Mouse (Mus musculus): ENCODE measurements at regions not wholly inside any gene's neighbourhood (a gene's known extent, or its start where the extent isn't known, plus 50 kb on each side); places are given as distances from the start of the nearest gene placed in this dataset.

- DNase-seq = peak in 1 of 2 experiments; percentile 52
Observed at GRCm38 (mm10) chr8:126808496-126808895, 137.1 kb downstream of the Tomm20 start.

GRCm38 (mm10) chr8:126807171-126807768 is 138.4 kb downstream of the Tomm20 start:
- DNase-seq = peak in 1 of 2 experiments; percentile 82

DNA sequence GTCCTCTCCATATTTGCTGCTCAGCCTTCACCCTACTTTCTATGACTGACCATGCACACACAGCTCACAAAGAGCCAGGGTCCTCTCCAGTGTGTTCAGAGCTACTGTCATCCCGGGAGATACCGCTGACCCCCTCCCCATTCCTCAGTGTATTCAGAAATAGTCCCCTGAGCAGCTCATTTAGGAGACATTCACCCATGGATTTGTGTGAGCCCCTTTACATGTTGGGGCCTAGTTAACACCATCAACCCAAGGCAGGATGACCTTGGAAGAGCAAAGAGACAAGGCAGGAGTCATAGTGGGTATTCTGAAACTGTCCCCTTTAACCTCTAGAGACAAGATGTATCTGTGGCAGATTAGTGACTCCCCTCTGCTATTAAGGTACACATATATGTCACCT is 139.1 kb downstream of the Tomm20 start:
- DNase-seq = no peak

DNA sequence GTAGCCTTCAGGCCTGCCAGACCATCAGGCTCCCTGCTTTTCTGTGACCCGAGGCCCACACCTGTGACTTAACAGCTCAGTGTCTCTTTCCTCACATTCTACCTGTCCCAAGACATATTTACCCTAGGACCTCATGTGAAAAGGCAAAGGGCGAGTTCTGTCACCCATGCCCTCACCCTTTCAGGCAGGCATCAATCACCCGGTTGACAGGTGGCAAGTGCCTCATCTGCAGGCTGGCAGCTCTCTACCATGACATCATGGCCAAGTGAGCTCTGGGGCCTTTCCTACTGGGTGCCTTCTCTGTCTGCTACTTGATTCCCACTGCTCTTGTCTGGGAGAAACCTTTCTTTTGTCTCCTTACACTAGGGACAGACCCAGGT is 139.5 kb downstream of the Tomm20 start:
- DNase-seq = peak in 1 of 2 experiments; percentile 81

GRCm38 (mm10) chr8:126805365-126806180 is 140.1 kb downstream of the Tomm20 start:
- peak; percentile 70 to 93 for DNase-seq

DNA sequence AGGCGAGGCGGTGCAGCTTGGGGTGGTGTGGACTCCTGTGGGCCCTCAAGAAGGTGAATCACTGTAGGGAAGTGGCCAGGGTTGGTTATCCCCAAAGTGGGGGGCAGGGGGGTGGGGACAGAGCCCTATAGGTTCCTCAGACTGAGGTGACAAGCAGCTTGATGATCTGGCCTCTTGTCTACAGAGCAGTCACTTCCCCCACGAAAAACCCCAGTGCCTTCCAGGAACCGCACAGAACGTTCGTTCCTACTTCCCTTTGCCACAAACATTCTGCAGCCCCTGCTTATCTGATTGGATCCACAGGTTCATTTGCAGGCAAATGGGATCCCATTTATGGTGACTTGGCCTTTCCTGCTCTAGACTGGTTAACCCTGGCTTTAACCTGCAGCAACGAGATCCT is 141.5 kb downstream of the Tomm20 start:
- DNase-seq = no peak

DNA sequence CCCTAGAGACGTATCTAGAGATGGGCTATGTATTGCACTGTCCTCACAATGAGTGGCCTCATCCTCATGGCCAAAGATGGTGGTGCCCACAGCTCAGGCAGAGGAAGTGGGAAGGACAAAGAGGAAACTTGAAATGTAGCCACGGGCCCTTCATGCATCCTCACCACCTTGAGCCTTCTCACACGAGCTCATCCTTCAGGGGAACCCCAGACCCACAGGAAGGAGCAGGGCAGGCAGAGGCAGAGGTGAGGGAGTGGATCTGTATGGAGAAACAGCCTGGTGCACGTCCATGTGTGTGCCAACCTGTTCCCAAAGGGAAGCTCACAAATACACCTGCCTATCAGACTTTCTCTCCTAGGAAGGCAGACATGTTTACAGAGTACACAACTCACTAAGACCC is 143.0 kb downstream of the Tomm20 start:
- DNase-seq = no peak

GRCm38 (mm10) chr8:126800976-126801375 is 144.7 kb downstream of the Tomm20 start:
- DNase-seq = peak in 1 of 2 experiments; percentile 17

DNA sequence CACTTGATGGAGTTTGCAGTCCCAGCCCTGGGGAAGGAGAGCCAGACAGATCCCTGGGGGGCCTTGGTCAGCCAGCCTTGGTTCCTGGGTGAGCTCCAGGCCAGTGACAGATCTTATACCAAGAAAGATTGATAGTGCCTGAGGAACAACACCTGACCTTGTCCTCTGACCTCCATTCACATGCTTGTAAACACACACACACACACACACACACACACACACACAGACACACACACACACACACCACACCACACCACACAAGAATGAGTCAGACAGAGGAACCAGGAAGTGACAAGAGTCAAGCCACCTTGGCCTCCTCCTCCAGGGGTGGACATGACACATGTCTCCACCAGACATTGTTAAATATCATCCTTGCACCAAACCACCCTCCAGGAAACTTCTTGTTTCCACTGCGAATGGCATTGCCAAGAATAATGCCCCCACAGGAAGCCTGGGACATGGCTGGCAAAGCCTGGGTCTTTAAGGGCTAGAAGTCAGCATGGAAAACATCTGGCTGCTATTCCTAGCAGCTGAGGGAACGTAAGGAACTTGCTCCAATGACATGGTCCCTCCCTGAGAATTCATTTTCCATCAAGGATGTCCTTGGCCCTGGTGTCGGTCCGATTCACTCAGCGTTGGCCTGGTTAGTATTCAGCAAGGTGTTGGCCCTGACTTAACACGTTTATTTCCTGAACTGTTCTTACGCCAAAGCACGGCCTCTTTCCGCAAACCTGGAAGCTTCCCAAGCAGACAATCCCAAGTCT is 147.9 kb downstream of the Tomm20 start:
- peak; percentile 38 to 66 for DNase-seq

DNA sequence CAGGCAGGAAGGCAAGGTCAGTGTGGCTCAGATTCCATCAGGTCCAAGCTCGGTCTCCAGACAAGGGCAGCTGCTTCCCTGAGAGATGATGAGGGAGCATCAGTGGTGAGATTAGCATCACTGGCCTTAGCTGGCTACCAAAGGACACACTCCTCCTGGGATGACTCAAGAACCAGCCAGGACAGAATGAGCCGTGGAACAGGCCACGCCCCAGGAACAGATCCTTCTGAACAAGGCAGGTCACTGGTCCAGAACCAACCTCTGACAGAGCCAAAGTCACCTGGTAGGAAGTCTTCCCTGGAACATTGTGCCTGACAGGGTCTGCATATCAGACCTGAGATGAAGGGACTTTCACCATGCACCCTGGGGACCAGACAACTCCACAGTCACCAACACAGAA is 152.0 kb downstream of the Tomm20 start:
- peak in 1 of 2 experiments; percentile 59 for DNase-seq

GRCm38 (mm10) chr8:126791069-126791468 is 154.6 kb downstream of the Tomm20 start:
- DNase-seq = peak in 1 of 2 experiments; percentile 25

DNA sequence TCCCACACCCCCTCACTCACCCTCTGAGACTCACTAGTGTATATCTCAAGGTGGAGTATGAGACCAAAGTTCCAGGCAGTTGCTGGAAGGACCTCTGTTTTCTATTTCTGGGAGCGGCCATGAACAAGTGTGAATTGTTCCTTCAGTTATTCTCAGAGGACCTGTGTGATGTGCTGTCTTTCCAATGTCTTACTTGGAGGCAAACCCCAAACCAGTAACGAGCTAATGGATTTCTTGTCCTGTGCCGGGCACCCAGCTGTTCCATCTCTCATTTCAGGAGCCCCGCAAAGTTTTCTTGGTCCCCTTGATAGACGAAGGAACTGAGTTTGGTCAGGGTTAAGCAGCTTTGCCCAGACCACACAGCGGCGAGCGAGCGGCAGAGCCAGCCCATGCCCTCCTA is 155.4 kb downstream of the Tomm20 start:
- DNase-seq = no peak

- peak; percentile 42 to 63 for DNase-seq
Observed at GRCm38 (mm10) chr8:126789076-126789475, 156.6 kb downstream of the Tomm20 start.

GRCm38 (mm10) chr8:126788669-126789068 is 157.0 kb downstream of the Tomm20 start:
- peak; percentile 61 to 72 for DNase-seq

DNA sequence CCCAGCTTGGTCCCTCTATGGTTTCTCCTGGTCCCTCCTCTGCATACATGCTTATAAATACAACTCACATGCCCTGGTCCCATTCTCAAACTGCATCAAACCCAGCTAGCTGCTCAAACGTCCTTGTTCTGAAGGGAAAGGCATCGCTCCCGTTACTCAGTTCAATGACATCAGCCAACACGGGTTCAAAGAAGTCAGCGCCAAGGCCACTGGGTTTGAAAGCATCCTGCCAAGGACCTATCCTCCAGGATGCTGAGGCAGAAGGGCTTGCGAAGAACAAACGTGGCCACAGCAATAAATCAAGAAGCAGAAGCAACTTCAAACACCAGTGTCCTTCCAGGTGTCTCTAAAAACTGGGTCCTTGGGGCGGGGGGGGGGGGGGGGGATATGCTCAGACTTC is 158.2 kb downstream of the Tomm20 start:
- DNase-seq = peak in 1 of 2 experiments; percentile 61

DNA sequence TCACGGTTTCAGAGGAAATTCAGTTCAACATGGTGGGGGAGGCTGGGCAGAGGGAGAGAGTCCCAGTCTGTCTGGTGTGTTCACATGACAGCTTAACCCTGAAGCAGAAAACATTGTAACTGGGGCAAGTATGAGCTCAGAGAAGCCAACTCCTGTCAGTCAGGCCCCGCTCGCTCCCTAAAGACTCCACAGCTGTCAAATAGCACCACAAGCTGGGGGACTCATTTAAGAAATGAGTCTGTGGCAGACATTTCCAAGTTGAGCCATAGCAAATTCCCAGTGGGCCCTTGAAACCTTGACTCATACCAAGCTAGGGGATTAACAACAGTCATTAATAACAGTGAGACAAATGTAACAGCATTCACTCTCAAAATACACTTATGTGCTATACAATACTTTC is 160.4 kb downstream of the Tomm20 start:
- DNase-seq = peak in 1 of 2 experiments; percentile 27

GRCm38 (mm10) chr8:126784604-126785003 is 161.0 kb downstream of the Tomm20 start:
- no peak for DNase-seq

GRCm38 (mm10) chr8:126783703-126784440 is 161.8 kb downstream of the Tomm20 start:
- peak in 1 of 2 experiments; percentile 42 for DNase-seq

GRCm38 (mm10) chr8:126778673-126779072 is 167.0 kb downstream of the Tomm20 start:
- peak in 1 of 2 experiments; percentile 29 for DNase-seq

- no peak for DNase-seq
Observed at GRCm38 (mm10) chr8:126778131-126778530, 167.5 kb downstream of the Tomm20 start.

DNA sequence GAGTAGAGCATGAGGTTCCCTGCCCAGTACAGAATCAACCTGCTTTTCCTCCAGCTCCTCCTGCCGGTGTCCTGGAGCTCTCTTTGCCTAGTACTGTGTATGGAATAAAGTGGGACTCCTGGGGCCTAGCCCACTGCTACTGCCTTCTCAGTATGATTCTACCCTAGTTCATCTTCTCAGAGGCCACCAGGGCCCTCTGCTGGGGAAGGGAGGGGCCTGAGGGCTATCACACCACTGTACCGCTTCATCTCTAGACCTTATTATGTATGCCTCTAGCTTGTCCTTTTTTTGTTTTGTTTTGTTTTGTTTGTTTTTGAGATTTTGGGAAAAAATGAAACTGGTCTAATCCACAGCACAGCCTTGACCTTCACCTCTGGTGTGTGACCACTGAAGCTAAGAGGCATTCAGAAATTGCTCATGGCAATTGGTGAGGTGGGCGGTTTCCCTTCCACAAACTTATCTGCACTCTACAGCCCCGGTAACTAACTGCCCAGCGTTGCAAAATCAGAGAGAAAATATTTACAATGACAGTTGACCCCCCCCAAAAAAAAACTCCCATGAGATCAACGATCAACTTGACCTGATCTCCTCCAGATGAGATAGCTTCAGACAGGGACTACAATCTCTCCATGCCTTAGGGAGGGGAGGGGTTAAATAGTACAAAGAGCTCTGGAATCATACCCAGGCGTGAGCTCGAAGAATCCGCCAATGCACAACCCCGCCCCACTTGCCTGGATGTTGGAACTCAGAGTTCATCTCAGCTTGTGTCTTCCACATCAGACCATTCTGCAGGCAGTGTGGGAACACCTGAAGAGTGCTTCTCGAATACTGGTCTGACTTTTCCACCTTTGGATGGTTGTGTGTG is 168.8 kb downstream of the Tomm20 start:
- DNase-seq = peak in 1 of 2 experiments; percentile 27

- DNase-seq = no peak
Observed at GRCm38 (mm10) chr8:126775334-126775733, 170.3 kb downstream of the Tomm20 start.

Data from kidney, postnatal 25 days (tissue).